Mouse (Mus musculus) cortical plate, adult 2 months (tissue): ENCODE data around the gene 9130019O22Rik.
"Not testable (repeated sequence)": the region's sequence is repeated elsewhere in the genome, so short reads cannot be mapped to it uniquely, and the experiment has no call there.

Source experiments
- CTCF ChIP-seq: fragments of 200-500 bp; IDR thresholded peaks from 2 replicates; pipeline ENCODE4 v1.5.1; 2011; ENCODE audit warnings: mild to moderate bottlenecking, control low read depth, low read length; ENCODE audit not compliant: insufficient read depth; ENCODE audit errors: extremely low read depth
- POLR2A ChIP-seq: fragments of 200-500 bp; IDR thresholded peaks from 2 replicates; pipeline ENCODE4 v1.6.1; 2011; ENCODE audit warnings: mild to moderate bottlenecking, low read length, control low read depth; ENCODE audit not compliant: insufficient read depth; ENCODE audit errors: extremely low read depth

GRCm38 (mm10) chr7:127341861-127342260, 45.1 kb downstream of the 9130019O22Rik start:
- TF ChIP-seq CTCF, POLR2A: not testable (repeated sequence)
